Mouse (Mus musculus): ENCODE data around the gene Ccdc169. TPM values are rescaled to one million over a fixed set of nuclear protein-coding genes. Genes with fewer than 3 reads are reported as not detected.

Gene Ccdc169
- polyA plus RNA-seq, 1 experiment: 137 TPM

DNA sequence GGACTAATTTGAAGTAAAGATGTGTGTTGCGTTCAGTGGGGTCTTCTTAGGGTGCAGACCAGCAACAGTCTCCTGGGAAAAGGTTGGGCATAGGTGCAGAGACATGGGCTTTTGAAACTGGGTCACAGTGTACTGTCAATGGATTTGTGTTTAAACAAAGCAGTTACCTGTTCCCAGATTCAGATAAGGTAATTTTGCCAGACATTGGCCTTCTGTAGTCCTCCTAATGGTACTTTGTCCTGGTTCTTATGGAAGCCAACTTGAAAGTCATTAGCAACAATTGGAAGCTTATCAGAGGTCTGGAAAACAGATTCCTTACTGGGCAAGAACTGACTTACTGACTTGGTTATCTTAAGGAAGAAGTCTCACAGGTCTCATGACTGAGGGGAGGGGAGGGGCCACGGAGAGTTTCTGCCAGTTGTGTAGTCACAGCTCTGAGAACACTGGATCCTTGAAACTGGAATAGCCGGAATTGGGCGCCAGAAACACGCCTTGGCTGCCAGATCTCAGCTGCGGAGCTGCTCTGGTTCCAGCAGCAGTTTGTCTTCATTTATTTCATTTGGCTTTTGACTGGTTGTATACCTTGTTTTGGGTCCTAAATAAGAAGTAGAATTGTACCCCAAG lies 17.8 kb upstream of the Ccdc169 start:
- no peak for TF ChIP-seq CTCF (IDR thresholded peaks at IDR 0.05; ENCODE audit: control insufficient read depth, insufficient read depth, insufficient replicate concordance, low read depth, low read length)
- no peak for TF ChIP-seq POLR2A (IDR thresholded peaks at IDR 0.05; ENCODE audit: control insufficient read depth, low read depth, low read length)
- Histone ChIP-seq H3K4me1 (ENCODE audit: control insufficient read depth, insufficient read depth, low read length) (peaks cover 6% of the 10 kb centered on the region), H3K27me3 (ENCODE audit: control insufficient read depth, insufficient read depth, low read length) (no peaks in the 10 kb centered on the region), H3K27ac (ENCODE audit: control insufficient read depth, insufficient read depth, low read depth, low read length) (no peak overlapping the region), H3K36me3 (ENCODE audit: control insufficient read depth, insufficient read depth, low read length) (no peaks in the 10 kb centered on the region; the same call in 1 of the 2 replicates), H3K4me3 (ENCODE audit: control insufficient read depth, low read depth, low read length) (no peak overlapping the region)

DNA sequence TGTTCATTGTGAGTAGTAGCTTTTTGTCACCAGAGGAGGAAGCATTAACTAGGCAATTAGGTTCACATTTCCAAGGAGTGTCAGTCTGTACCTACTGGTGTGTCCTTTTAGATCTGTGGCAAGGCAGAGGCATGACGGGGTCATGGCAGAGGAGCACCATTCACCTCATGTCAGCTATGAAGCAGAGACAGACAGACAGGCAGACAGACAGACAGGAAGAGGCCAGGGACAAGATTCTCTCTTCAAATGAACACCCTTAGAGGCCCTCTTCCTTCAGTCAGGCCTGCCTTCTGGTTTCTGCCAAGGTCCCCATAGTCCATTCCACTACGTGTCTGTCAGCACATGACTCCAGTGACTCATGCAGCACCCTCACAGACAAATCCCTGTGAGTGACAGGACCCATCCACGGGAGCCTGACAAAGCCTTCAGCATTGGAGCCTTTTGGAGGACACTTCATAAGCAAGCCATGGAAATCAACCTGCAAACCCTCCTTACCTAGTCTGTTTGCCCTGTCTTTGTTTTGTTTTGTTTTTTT lies 14.7 kb upstream of the Ccdc169 start:
- Histone ChIP-seq H3K4me3 (ENCODE audit: control insufficient read depth, low read depth, low read length) (no peak overlapping the region), H3K27ac (ENCODE audit: control insufficient read depth, insufficient read depth, low read depth, low read length) (no peak overlapping the region), H3K36me3 (ENCODE audit: control insufficient read depth, insufficient read depth, low read length) (no peaks in the 10 kb centered on the region), H3K4me1 (ENCODE audit: control insufficient read depth, insufficient read depth, low read length) (peaks cover under 1% of the 10 kb centered on the region; the same call in 1 of the 2 replicates), H3K27me3 (ENCODE audit: control insufficient read depth, insufficient read depth, low read length) (no peaks in the 10 kb centered on the region)
- TF ChIP-seq POLR2A (IDR thresholded peaks at IDR 0.05; ENCODE audit: control insufficient read depth, low read depth, low read length) (no peak), CTCF (IDR thresholded peaks at IDR 0.05; ENCODE audit: control insufficient read depth, insufficient read depth, insufficient replicate concordance, low read depth, low read length) (no peak)

DNA sequence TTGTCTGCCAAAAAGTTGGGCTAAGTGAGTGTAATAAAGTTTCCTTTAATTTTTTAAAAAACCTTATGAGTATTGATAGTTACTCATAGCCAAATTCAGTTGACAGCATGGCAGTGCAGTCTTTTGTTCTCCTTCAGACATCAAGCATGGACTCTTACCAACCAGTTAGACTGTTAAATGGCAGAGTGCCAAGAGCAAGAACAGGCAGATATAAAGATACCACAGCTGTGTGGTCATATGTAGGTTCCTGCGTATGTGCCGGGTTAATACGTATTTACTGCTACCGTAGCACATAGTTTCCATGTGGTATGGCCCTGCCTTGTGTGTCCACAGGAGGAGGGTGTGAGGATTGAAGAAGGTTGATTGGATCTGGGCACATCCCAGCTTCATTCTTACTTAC lies 14.1 kb upstream of the Ccdc169 start:
- no peak for TF ChIP-seq POLR2A (IDR thresholded peaks at IDR 0.05; ENCODE audit: control insufficient read depth, low read depth, low read length)
- no peak for TF ChIP-seq CTCF (IDR thresholded peaks at IDR 0.05; ENCODE audit: control insufficient read depth, insufficient read depth, insufficient replicate concordance, low read depth, low read length)
- no peaks in the 10 kb centered on the region for H3K4me1 ChIP-seq (ENCODE audit: control insufficient read depth, insufficient read depth, low read length)
- no peak overlapping the region for H3K27ac ChIP-seq (ENCODE audit: control insufficient read depth, insufficient read depth, low read depth, low read length)
- no peak overlapping the region for H3K4me3 ChIP-seq (ENCODE audit: control insufficient read depth, low read depth, low read length)
- H3K36me3 ChIP-seq (ENCODE audit: control insufficient read depth, insufficient read depth, low read length): no peaks in the 10 kb centered on the region
- no peaks in the 10 kb centered on the region for H3K27me3 ChIP-seq (ENCODE audit: control insufficient read depth, insufficient read depth, low read length)

DNA sequence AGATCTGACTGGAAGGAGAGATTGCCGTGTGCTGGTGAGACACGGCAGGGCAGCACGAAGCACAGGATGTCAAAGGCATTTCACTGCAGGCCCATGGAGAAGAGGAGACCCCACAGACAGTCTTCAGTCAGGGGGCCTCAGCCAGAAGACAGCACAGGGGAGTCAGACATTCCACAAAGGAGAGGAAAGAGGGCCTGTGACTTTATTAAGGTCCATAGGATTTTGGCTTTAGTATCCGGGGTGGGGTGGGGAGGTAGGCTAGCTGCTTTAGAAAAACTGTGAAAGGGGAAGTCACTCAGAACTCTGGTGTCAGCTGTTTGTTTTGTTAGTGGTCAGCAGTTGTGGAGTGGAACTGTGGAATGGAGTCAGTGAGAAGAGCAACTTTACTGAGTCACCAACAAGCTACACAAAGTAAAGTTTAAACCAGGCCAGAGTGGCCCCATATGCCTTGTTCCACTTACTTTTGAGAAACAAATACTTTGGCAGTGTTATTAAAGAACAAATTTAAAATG lies 7.9 kb upstream of the Ccdc169 start:
- H3K4me3 ChIP-seq (ENCODE audit: control insufficient read depth, low read depth, low read length): no peak overlapping the region
- H3K27ac ChIP-seq (ENCODE audit: control insufficient read depth, insufficient read depth, low read depth, low read length): no peak overlapping the region
- no peaks in the 10 kb centered on the region for H3K27me3 ChIP-seq (ENCODE audit: control insufficient read depth, insufficient read depth, low read length)
- no peak for TF ChIP-seq POLR2A (IDR thresholded peaks at IDR 0.05; ENCODE audit: control insufficient read depth, low read depth, low read length)
- no peak for TF ChIP-seq CTCF (IDR thresholded peaks at IDR 0.05; ENCODE audit: control insufficient read depth, insufficient read depth, insufficient replicate concordance, low read depth, low read length)
- no peaks in the 10 kb centered on the region for H3K4me1 ChIP-seq (ENCODE audit: control insufficient read depth, insufficient read depth, low read length)
- no peaks in the 10 kb centered on the region; the same call in 1 of the 2 replicates for H3K36me3 ChIP-seq (ENCODE audit: control insufficient read depth, insufficient read depth, low read length)

DNA sequence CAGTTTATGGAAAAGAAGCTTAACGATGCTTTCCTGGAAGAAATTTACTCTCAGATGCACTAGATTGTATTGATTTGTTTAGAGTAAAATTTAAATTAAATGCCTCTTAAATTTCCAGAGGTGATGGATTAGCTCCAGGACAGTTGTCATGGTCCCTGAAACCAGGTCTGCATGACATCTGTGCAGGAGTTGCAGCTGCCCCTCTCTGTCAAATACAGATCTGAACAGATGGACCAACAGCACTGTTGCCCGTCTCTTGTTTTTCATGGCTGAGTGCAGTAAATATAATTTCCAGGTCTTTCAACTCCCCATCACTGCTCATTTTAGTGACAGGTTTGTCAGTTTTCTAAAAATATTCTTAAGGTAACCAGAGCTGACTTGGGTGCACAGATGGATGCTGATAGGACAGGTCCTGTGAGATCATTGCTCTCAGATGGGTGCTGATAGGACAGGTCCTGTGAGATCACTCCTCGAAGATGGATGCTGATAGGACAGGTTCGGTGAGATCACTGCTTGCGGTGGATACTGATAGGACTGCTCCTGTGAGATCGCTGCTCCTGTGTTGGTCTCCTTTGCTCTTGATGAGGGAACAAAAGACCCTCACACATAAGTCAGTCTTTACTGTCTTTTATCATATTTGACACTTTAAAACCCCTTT lies 5.4 kb upstream of the Ccdc169 start:
- no peaks in the 10 kb centered on the region for H3K27me3 ChIP-seq (ENCODE audit: control insufficient read depth, insufficient read depth, low read length)
- no peaks in the 10 kb centered on the region; the same call in 1 of the 2 replicates for H3K4me1 ChIP-seq (ENCODE audit: control insufficient read depth, insufficient read depth, low read length)
- no peaks in the 10 kb centered on the region; the same call in 1 of the 2 replicates for H3K36me3 ChIP-seq (ENCODE audit: control insufficient read depth, insufficient read depth, low read length)
- no peak overlapping the region for H3K4me3 ChIP-seq (ENCODE audit: control insufficient read depth, low read depth, low read length)
- TF ChIP-seq POLR2A (IDR thresholded peaks at IDR 0.05; ENCODE audit: control insufficient read depth, low read depth, low read length) (no peak), CTCF (IDR thresholded peaks at IDR 0.05; ENCODE audit: control insufficient read depth, insufficient read depth, insufficient replicate concordance, low read depth, low read length) (no peak)
- H3K27ac ChIP-seq (ENCODE audit: control insufficient read depth, insufficient read depth, low read depth, low read length): no peak overlapping the region

DNA sequence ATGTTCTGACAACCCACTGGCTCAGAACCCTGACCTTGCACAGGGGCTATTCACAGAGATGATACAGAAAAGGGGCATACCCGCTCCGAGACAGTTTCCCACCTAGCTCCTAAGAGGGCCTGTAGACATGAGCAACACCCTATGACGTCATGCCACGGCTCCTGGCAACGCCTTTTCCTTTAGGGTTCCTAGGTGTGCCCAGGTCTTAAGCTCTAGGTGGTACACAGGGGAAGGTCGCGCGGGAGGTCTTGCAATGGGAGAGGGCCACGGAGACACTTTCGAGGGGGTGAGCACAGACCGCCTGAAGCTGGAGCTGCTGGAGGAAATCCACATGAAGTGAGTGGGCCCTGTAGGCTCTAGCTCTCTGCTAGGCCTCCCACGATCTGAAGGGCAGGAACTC lies 2.7 kb downstream of the Ccdc169 start:
- H3K27me3 ChIP-seq (ENCODE audit: control insufficient read depth, insufficient read depth, low read length): no peaks in the 10 kb centered on the region
- H3K36me3 ChIP-seq (ENCODE audit: control insufficient read depth, insufficient read depth, low read length): no peaks in the 10 kb centered on the region
- TF ChIP-seq CTCF (IDR thresholded peaks at IDR 0.05; ENCODE audit: control insufficient read depth, insufficient read depth, insufficient replicate concordance, low read depth, low read length) (no peak), POLR2A (IDR thresholded peaks at IDR 0.05; ENCODE audit: control insufficient read depth, low read depth, low read length) (peak; percentile 87; the same call in 1 of the 2 replicates)
- H3K4me1 ChIP-seq (ENCODE audit: control insufficient read depth, insufficient read depth, low read length): peaks cover 4% of the 10 kb centered on the region
- H3K4me3 ChIP-seq (ENCODE audit: control insufficient read depth, low read depth, low read length): peak overlapping the region; percentile 95
- H3K27ac ChIP-seq (ENCODE audit: control insufficient read depth, insufficient read depth, low read depth, low read length): peak overlapping the region; percentile 47

DNA sequence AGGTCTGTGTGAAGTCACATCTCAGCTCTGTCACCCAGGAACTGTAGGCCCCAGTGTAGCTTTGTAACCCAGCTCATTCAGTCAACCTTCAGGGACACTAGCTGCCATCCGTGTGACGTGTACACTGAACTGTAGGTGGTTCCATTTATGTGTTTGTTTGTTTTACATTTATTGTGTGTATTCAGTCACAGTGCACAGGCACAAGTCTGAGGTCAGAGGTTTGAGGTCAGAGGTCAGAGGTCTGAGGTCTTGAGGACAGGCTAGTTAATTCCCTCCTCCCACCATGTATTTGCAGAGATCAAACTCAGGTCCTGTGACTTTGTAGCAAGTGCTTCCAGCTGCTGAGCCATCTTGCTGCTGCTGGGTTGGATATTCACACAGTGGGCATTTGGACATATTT lies 4.3 kb downstream of the Ccdc169 start:
- Histone ChIP-seq H3K36me3 (ENCODE audit: control insufficient read depth, insufficient read depth, low read length) (no peaks in the 10 kb centered on the region), H3K27me3 (ENCODE audit: control insufficient read depth, insufficient read depth, low read length) (no peaks in the 10 kb centered on the region), H3K27ac (ENCODE audit: control insufficient read depth, insufficient read depth, low read depth, low read length) (no peak overlapping the region), H3K4me3 (ENCODE audit: control insufficient read depth, low read depth, low read length) (peak overlapping the region; percentile 95), H3K4me1 (ENCODE audit: control insufficient read depth, insufficient read depth, low read length) (peaks cover 4% of the 10 kb centered on the region)
- TF ChIP-seq CTCF (IDR thresholded peaks at IDR 0.05; ENCODE audit: control insufficient read depth, insufficient read depth, insufficient replicate concordance, low read depth, low read length): no peak
- TF ChIP-seq POLR2A (IDR thresholded peaks at IDR 0.05; ENCODE audit: control insufficient read depth, low read depth, low read length): no peak

Measured in testis, adult 2 months (tissue).